Comparison of ENCODE assay signal across 8 mouse cellular contexts in genomic region chr2:148396209-148396608, GRCm38 (mm10). TPM values are rescaled to one million over a fixed set of nuclear protein-coding genes. Genes with fewer than 3 reads are reported as not detected.
DNase-seq lines count a peak whose midpoint lies in the region; ATAC-seq and TF ChIP-seq lines count a peak whose summit lies in the region.

No protein-coding gene starts in this region.

- 70% methylated on average over 10 of the region's 10 CpGs for WGBS in forebrain, embryonic 13.5 days
- 75% methylated on average over 10 of the region's 10 CpGs for WGBS in forebrain, embryonic 11.5 days
- WGBS in lung, embryonic 14.5 days: 67% methylated on average over 10 of the region's 10 CpGs
- WGBS in intestine, embryonic 14.5 days: 77% methylated on average over 10 of the region's 10 CpGs
- 73% methylated on average over 10 of the region's 10 CpGs for WGBS in neural tube, embryonic 13.5 days

- ATAC-seq in forebrain, embryonic 13.5 days: peak; percentile 12; the same call in 1 of the 2 replicates
- no peak for ATAC-seq in forebrain, embryonic 11.5 days (replicated peaks; ENCODE audit: low FRiP score)
- 0 out of 2 replicates have a peak, but pooled peaks have one; percentile 2 for ATAC-seq in lung, embryonic 14.5 days (ENCODE audit: insufficient read depth)
- ATAC-seq in intestine, embryonic 14.5 days (replicated peaks; ENCODE audit: low FRiP score, low TSS enrichment, low read depth): no peak
- ATAC-seq in neural tube, embryonic 13.5 days (ENCODE audit: low read depth): peak; percentile 25; the same call in 1 of the 2 replicates

- peak overlapping the region; percentile 95 for H3K4me2 ChIP-seq in forebrain, embryonic 13.5 days
- no peak overlapping the region for H3K4me2 ChIP-seq in forebrain, embryonic 11.5 days (ENCODE audit: low read depth, low read length, severe bottlenecking)
- peak overlapping the region; percentile 100 for H3K4me2 ChIP-seq in lung, embryonic 14.5 days
- peak overlapping the region; percentile 99 for H3K4me2 ChIP-seq in intestine, embryonic 14.5 days (ENCODE audit: low read length)
- H3K4me2 ChIP-seq in neural tube, embryonic 13.5 days: peak overlapping the region; percentile 94

- no peaks in the 10 kb centered on the region for H3K9me3 ChIP-seq in forebrain, embryonic 13.5 days (replicated peaks)
- H3K9me3 ChIP-seq in forebrain, embryonic 11.5 days (ENCODE audit: control insufficient read depth, low read length): no peaks in the 10 kb centered on the region
- no peaks in the 10 kb centered on the region for H3K9me3 ChIP-seq in lung, embryonic 14.5 days (ENCODE audit: low read depth, low read length)
- no peaks in the 10 kb centered on the region for H3K9me3 ChIP-seq in intestine, embryonic 14.5 days (ENCODE audit: control insufficient read depth, low read length)
- H3K9me3 ChIP-seq in neural tube, embryonic 13.5 days: no peaks in the 10 kb centered on the region

- no peaks in the 10 kb centered on the region for H3K36me3 ChIP-seq in forebrain, embryonic 13.5 days (ENCODE audit: poor library complexity, severe bottlenecking)
- H3K36me3 ChIP-seq in forebrain, embryonic 11.5 days (ENCODE audit: control insufficient read depth, insufficient read depth, low read length): no peaks in the 10 kb centered on the region
- no peaks in the 10 kb centered on the region for H3K36me3 ChIP-seq in lung, embryonic 14.5 days (ENCODE audit: insufficient read depth)
- H3K36me3 ChIP-seq in intestine, embryonic 14.5 days (ENCODE audit: control insufficient read depth, insufficient read depth, low read length): no peaks in the 10 kb centered on the region
- no peaks in the 10 kb centered on the region for H3K36me3 ChIP-seq in neural tube, embryonic 13.5 days

- peaks cover 14% of the 10 kb centered on the region for H3K4me1 ChIP-seq in forebrain, embryonic 13.5 days
- H3K4me1 ChIP-seq in forebrain, embryonic 11.5 days (replicated peaks; ENCODE audit: control insufficient read depth, insufficient read depth, low read length): 0 out of 2 replicates have a peak, but pooled peaks cover 2% of the 10 kb centered on the region
- H3K4me1 ChIP-seq in lung, embryonic 14.5 days (ENCODE audit: insufficient read depth): peaks cover 28% of the 10 kb centered on the region
- H3K4me1 ChIP-seq in intestine, embryonic 14.5 days (replicated peaks; ENCODE audit: control insufficient read depth, insufficient read depth, low read length): peaks cover 25% of the 10 kb centered on the region
- H3K4me1 ChIP-seq in neural tube, embryonic 13.5 days (replicated peaks): peaks cover 19% of the 10 kb centered on the region

- H3K9ac ChIP-seq in forebrain, embryonic 13.5 days: no peak overlapping the region
- no peak overlapping the region for H3K9ac ChIP-seq in forebrain, embryonic 11.5 days (ENCODE audit: low read length)
- H3K9ac ChIP-seq in lung, embryonic 14.5 days: no peak overlapping the region
- no peak overlapping the region for H3K9ac ChIP-seq in intestine, embryonic 14.5 days (ENCODE audit: low read length)
- H3K9ac ChIP-seq in neural tube, embryonic 13.5 days: no peak overlapping the region

- peak overlapping the region; percentile 56 for H3K4me3 ChIP-seq in forebrain, embryonic 13.5 days
- H3K4me3 ChIP-seq in forebrain, embryonic 11.5 days (ENCODE audit: low read depth, low read length): no peak overlapping the region
- peak overlapping the region; percentile 59; the same call in 1 of the 2 replicates for H3K4me3 ChIP-seq in lung, embryonic 14.5 days (ENCODE audit: low read depth, low read length)
- peak overlapping the region; percentile 57; the same call in 1 of the 2 replicates for H3K4me3 ChIP-seq in intestine, embryonic 14.5 days (ENCODE audit: low read depth, low read length)
- H3K4me3 ChIP-seq in neural tube, embryonic 13.5 days: peak overlapping the region; percentile 59

- no peak for DNase-seq in forebrain, embryonic 11.5 days (ENCODE audit: low spot score)
- no peak for DNase-seq in lung, embryonic 14.5 days
- no peak for DNase-seq in lung, adult 18-20 months
- no peak for DNase-seq in intestine, embryonic 14.5 days (ENCODE audit: low spot score)
- no peak for DNase-seq in embryo, embryonic 10.5 days (ENCODE audit: low spot score)
- no peak for DNase-seq in gastrocnemius, postnatal 14 days

- peaks cover 38% of the 10 kb centered on the region for H3K27me3 ChIP-seq in forebrain, embryonic 13.5 days
- peaks cover 15% of the 10 kb centered on the region; the same call in 1 of the 2 replicates for H3K27me3 ChIP-seq in forebrain, embryonic 11.5 days (ENCODE audit: control insufficient read depth, insufficient read depth, low read length)
- H3K27me3 ChIP-seq in lung, embryonic 14.5 days (ENCODE audit: insufficient read depth, low read length): 0 out of 2 replicates have a peak, but pooled peaks cover 4% of the 10 kb centered on the region
- H3K27me3 ChIP-seq in intestine, embryonic 14.5 days (replicated peaks; ENCODE audit: control insufficient read depth, insufficient read depth, low read length): peaks cover 20% of the 10 kb centered on the region
- H3K27me3 ChIP-seq in neural tube, embryonic 13.5 days: peaks cover 46% of the 10 kb centered on the region

- TF ChIP-seq CTCF in lung, embryonic 14.5 days (IDR thresholded peaks at IDR 0.05; ENCODE audit: low read depth): no peak

- intact Hi-C loops in gastrocnemius, postnatal 14 days (cut with DNase I; ENCODE audit: low total_unique reads): no loop called here

- H3K27ac ChIP-seq in forebrain, embryonic 13.5 days: no peak overlapping the region
- H3K27ac ChIP-seq in forebrain, embryonic 11.5 days (ENCODE audit: low read depth, low read length): no peak overlapping the region
- no peak overlapping the region for H3K27ac ChIP-seq in lung, embryonic 14.5 days (ENCODE audit: low read depth)
- H3K27ac ChIP-seq in intestine, embryonic 14.5 days (ENCODE audit: low read depth): no peak overlapping the region
- H3K27ac ChIP-seq in neural tube, embryonic 13.5 days (replicated peaks): no peak overlapping the region

RNA-seq across cellular contexts. Expression of gene Sstr4, which starts 1.1 kb away (rescaled TPM):
- 0.60 and 0.80 TPM in 2 replicates for polyA plus RNA-seq in forebrain, embryonic 13.5 days (2015; fragmentation: Nextera tagmentation; extraction: Ambion mirVana)
- 0.52 and 1.1 TPM in 2 replicates for polyA plus RNA-seq in forebrain, embryonic 11.5 days (2014; fragmentation: Nextera tagmentation; extraction: Ambion mirVana)
- polyA plus RNA-seq in lung, embryonic 14.5 days (2014; fragmentation: Nextera tagmentation; extraction: Ambion mirVana): 4.8 and 5.9 TPM in 2 replicates
- polyA plus RNA-seq in intestine, embryonic 14.5 days (2014; fragmentation: Nextera tagmentation; extraction: Ambion mirVana): 3.2 and 3.5 TPM in 2 replicates
- polyA plus RNA-seq in neural tube, embryonic 13.5 days (2015; fragmentation: Nextera tagmentation; extraction: Ambion mirVana): 1.7 and 2.9 TPM in 2 replicates
- total RNA-seq in gastrocnemius, postnatal 14 days (2021): under 1 TPM; 0.20 to 0.43 TPM

RNA-seq across cellular contexts. Expression of gene Thbd, which starts 11.8 kb away (rescaled TPM):
- polyA plus RNA-seq in forebrain, embryonic 13.5 days (2015; fragmentation: Nextera tagmentation; extraction: Ambion mirVana): 2.2 and 2.7 TPM in 2 replicates
- polyA plus RNA-seq in forebrain, embryonic 11.5 days (2014; fragmentation: Nextera tagmentation; extraction: Ambion mirVana): 4.9 and 6.0 TPM in 2 replicates
- polyA plus RNA-seq in lung, embryonic 14.5 days (2014; fragmentation: Nextera tagmentation; extraction: Ambion mirVana): 115 and 116 TPM in 2 replicates
- polyA plus RNA-seq in intestine, embryonic 14.5 days (2014; fragmentation: Nextera tagmentation; extraction: Ambion mirVana): 53.0 and 54.1 TPM in 2 replicates
- polyA plus RNA-seq in neural tube, embryonic 13.5 days (2015; fragmentation: Nextera tagmentation; extraction: Ambion mirVana): 8.7 and 10.0 TPM in 2 replicates
- 10 to 100 TPM; 19.3 to 27.9 TPM for total RNA-seq in gastrocnemius, postnatal 14 days (2021)

RNA-seq across cellular contexts. Expression of gene Cd93, which starts 47.2 kb away (rescaled TPM):
- 5.0 and 5.9 TPM in 2 replicates for polyA plus RNA-seq in forebrain, embryonic 13.5 days (2015; fragmentation: Nextera tagmentation; extraction: Ambion mirVana)
- polyA plus RNA-seq in forebrain, embryonic 11.5 days (2014; fragmentation: Nextera tagmentation; extraction: Ambion mirVana): 5.2 and 5.8 TPM in 2 replicates
- polyA plus RNA-seq in lung, embryonic 14.5 days (2014; fragmentation: Nextera tagmentation; extraction: Ambion mirVana): 33.7 and 34.4 TPM in 2 replicates
- 10.4 and 10.6 TPM in 2 replicates for polyA plus RNA-seq in intestine, embryonic 14.5 days (2014; fragmentation: Nextera tagmentation; extraction: Ambion mirVana)
- polyA plus RNA-seq in neural tube, embryonic 13.5 days (2015; fragmentation: Nextera tagmentation; extraction: Ambion mirVana): 9.2 TPM in 2 replicates
- total RNA-seq in gastrocnemius, postnatal 14 days (2021): 10 to 100 TPM; 60.5 to 73.6 TPM

Comparison
In these comparisons a context has a peak if more than half of its experiments do, and no peak if none do; other contexts are left out.
1. ATAC-seq: peak in forebrain, embryonic 13.5 days (single experiment), lung, embryonic 14.5 days (single experiment) and neural tube, embryonic 13.5 days (single experiment); none in forebrain, embryonic 11.5 days (single experiment) and intestine, embryonic 14.5 days (single experiment).